In genomic region chr12:53246181-53246580, GRCm38 (mm10) we compare ENCODE assay signal across 10 mouse cellular contexts. TPM values are rescaled to one million over a fixed set of nuclear protein-coding genes. Genes with fewer than 3 reads are reported as not detected.
A peak's percentile ranks its signal among the peaks of the same experiment; 100 is the strongest.
DNase-seq lines count a peak whose midpoint lies in the region; ATAC-seq lines count a peak whose summit lies in the region.
"Had no signal": no experiment of that assay in that cellular context is flagged by ENCODE, and none has a peak within 500 bp of the region (broad histone marks: within the 10 kb centered on the region; RNA-seq: fewer than 3 reads in every experiment).

No protein-coding gene starts in this region.

- peaks cover 85% of the 10 kb centered on the region for H3K27me3 ChIP-seq in lung, embryonic 15.5 days
- peaks cover 6% of the 10 kb centered on the region; the same call in 1 of the 2 replicates for H3K27me3 ChIP-seq in forebrain, embryonic 15.5 days
- H3K27me3 ChIP-seq in limb, embryonic 13.5 days: peaks cover 67% of the 10 kb centered on the region
- H3K27me3 ChIP-seq in stomach, embryonic 14.5 days (ENCODE audit: control insufficient read depth, insufficient read depth, low read length): peaks cover 38% of the 10 kb centered on the region

- no peak for DNase-seq in lung, postnatal 25 days (ENCODE audit: low spot score)
- DNase-seq in adrenal gland, adult 18-20 months (ENCODE audit: low spot score in 2 of 2): no peak
- no peak for DNase-seq in adipocyte (ENCODE audit: low spot score)
- no peak for DNase-seq in layer of hippocampus, postnatal 36 days
- DNase-seq: spleen, adult 18-20 months had no signal

- peaks cover 29% of the 10 kb centered on the region for H3K4me1 ChIP-seq in lung, embryonic 15.5 days
- peaks cover 36% of the 10 kb centered on the region for H3K4me1 ChIP-seq in forebrain, embryonic 15.5 days
- peaks cover 30% of the 10 kb centered on the region for H3K4me1 ChIP-seq in limb, embryonic 13.5 days
- peaks cover 9% of the 10 kb centered on the region; the same call in 1 of the 2 replicates for H3K4me1 ChIP-seq in stomach, embryonic 14.5 days (ENCODE audit: control insufficient read depth, insufficient read depth, low read length)

- peak overlapping the region; percentile 47 for H3K4me2 ChIP-seq in lung, embryonic 15.5 days
- peak overlapping the region; percentile 99 for H3K4me2 ChIP-seq in forebrain, embryonic 15.5 days (replicated peaks)
- peak overlapping the region; percentile 99 for H3K4me2 ChIP-seq in limb, embryonic 13.5 days (replicated peaks)
- peak overlapping the region; percentile 95 for H3K4me2 ChIP-seq in stomach, embryonic 14.5 days (replicated peaks; ENCODE audit: low read depth, low read length)

- H3K9me3 ChIP-seq in lung, embryonic 15.5 days: no peaks in the 10 kb centered on the region
- H3K9me3 ChIP-seq in forebrain, embryonic 15.5 days: no peaks in the 10 kb centered on the region
- H3K9me3 ChIP-seq in limb, embryonic 13.5 days: no peaks in the 10 kb centered on the region
- no peaks in the 10 kb centered on the region for H3K9me3 ChIP-seq in stomach, embryonic 14.5 days (ENCODE audit: control insufficient read depth, low read depth, low read length)

- H3K4me3 ChIP-seq in lung, embryonic 15.5 days: peak overlapping the region; percentile 44; the same call in 1 of the 2 replicates
- peak overlapping the region; percentile 81 for H3K4me3 ChIP-seq in forebrain, embryonic 15.5 days
- H3K4me3 ChIP-seq in limb, embryonic 13.5 days: peak overlapping the region; percentile 67
- H3K4me3 ChIP-seq in stomach, embryonic 14.5 days (ENCODE audit: low read depth, low read length): peak overlapping the region; percentile 48

- no peaks in the 10 kb centered on the region for H3K36me3 ChIP-seq in lung, embryonic 15.5 days
- no peaks in the 10 kb centered on the region for H3K36me3 ChIP-seq in forebrain, embryonic 15.5 days
- H3K36me3 ChIP-seq in limb, embryonic 13.5 days: no peaks in the 10 kb centered on the region
- H3K36me3 ChIP-seq in stomach, embryonic 14.5 days (ENCODE audit: control insufficient read depth, insufficient read depth, low read length): no peaks in the 10 kb centered on the region

- H3K9ac ChIP-seq in lung, embryonic 15.5 days: no peak overlapping the region
- peak overlapping the region; percentile 82; the same call in 1 of the 2 replicates for H3K9ac ChIP-seq in forebrain, embryonic 15.5 days (replicated peaks)
- no peak overlapping the region for H3K9ac ChIP-seq in limb, embryonic 13.5 days
- no peak overlapping the region for H3K9ac ChIP-seq in stomach, embryonic 14.5 days (replicated peaks; ENCODE audit: low read depth, low read length)

- H3K27ac ChIP-seq in lung, embryonic 15.5 days: no peak overlapping the region
- H3K27ac ChIP-seq in forebrain, embryonic 15.5 days (replicated peaks): no peak overlapping the region
- H3K27ac ChIP-seq in limb, embryonic 13.5 days: no peak overlapping the region
- no peak overlapping the region for H3K27ac ChIP-seq in stomach, embryonic 14.5 days (ENCODE audit: low read length)

- WGBS in lung, embryonic 15.5 days: under 1% methylated on average over 12 of the region's 12 CpGs
- WGBS in forebrain, embryonic 15.5 days: 5% methylated on average over 12 of the region's 12 CpGs
- WGBS in limb, embryonic 13.5 days: 1% methylated on average over 12 of the region's 12 CpGs
- 1% methylated on average over 12 of the region's 12 CpGs for WGBS in stomach, embryonic 14.5 days

- ATAC-seq in lung, embryonic 15.5 days (ENCODE audit: borderline replicate concordance, extremely low read depth, low FRiP score, low TSS enrichment): no peak
- no peak for ATAC-seq in forebrain, embryonic 15.5 days (replicated peaks)
- no peak for ATAC-seq in limb, embryonic 13.5 days (ENCODE audit: low FRiP score, low read depth)
- ATAC-seq in stomach, embryonic 14.5 days (ENCODE audit: insufficient number of reproducible peaks, insufficient read depth, low FRiP score, low read depth): no peak
- ATAC-seq: Patski had no signal

RNA-seq across cellular contexts. Expression of gene Npas3, which starts 2.3 kb away (rescaled TPM):
- polyA plus RNA-seq in lung, embryonic 15.5 days (2015; fragmentation: Nextera tagmentation; extraction: Ambion mirVana): 0.48 and 0.59 TPM in 2 replicates
- 16.1 and 18.3 TPM in 2 replicates for polyA plus RNA-seq in forebrain, embryonic 15.5 days (2015; fragmentation: Nextera tagmentation; extraction: Ambion mirVana)
- 7.8 and 8.6 TPM in 2 replicates for polyA plus RNA-seq in limb, embryonic 13.5 days (2015; fragmentation: Nextera tagmentation; extraction: Ambion mirVana)
- polyA plus RNA-seq in stomach, embryonic 14.5 days (2014; fragmentation: Nextera tagmentation; extraction: Ambion mirVana): 3.4 and 4.5 TPM in 2 replicates
- total RNA-seq in adrenal gland, adult 18-20 months (2021): 1 to 10 TPM; 1.1 to 2.1 TPM
- total RNA-seq in layer of hippocampus, postnatal 36 days (2021): 10 to 100 TPM; 21.7 to 33.0 TPM

Comparison
In these comparisons a context has a peak if more than half of its experiments do, and no peak if none do; other contexts are left out.
1. H3K4me2 ChIP-seq: peak in every context shown above with its lines; median percentile 99 in forebrain, embryonic 15.5 days; 99 in limb, embryonic 13.5 days; 95 in stomach, embryonic 14.5 days; 47 in lung, embryonic 15.5 days.